Mouse (Mus musculus) granulocyte monocyte progenitor cell, adult 5-6 weeks (primary cell): ENCODE data around the gene Socs7. TPM values are rescaled to one million over a fixed set of nuclear protein-coding genes. Genes with fewer than 3 reads are reported as not detected.

Experiments used
- ATAC-seq: replicated peaks from 2 replicates; pipeline ENCODE4 v1.8.0; 2016; ENCODE audit warnings: mild to moderate bottlenecking, moderate TSS enrichment, inconsistent platforms; ENCODE audit not compliant: poor library complexity, severe bottlenecking
- total RNA-seq, 2 experiments: library from RNA; stranded (forward) in 1 of 2; stranded (reverse) in 1 of 2; fragments of 200-712, 200-1000 nt in 1 of 2; fragments of >200 nt in 1 of 2; fragmentation: Nextera tagmentation in 1 of 2; gene quantifications; 2 replicates each; pipeline ENCODE4 v1.2.3; 2014 to 2017

The Socs7 gene
- total RNA-seq, 2 experiments from 2014 or later, result 5.5 to 9.5 TPM

DNA sequence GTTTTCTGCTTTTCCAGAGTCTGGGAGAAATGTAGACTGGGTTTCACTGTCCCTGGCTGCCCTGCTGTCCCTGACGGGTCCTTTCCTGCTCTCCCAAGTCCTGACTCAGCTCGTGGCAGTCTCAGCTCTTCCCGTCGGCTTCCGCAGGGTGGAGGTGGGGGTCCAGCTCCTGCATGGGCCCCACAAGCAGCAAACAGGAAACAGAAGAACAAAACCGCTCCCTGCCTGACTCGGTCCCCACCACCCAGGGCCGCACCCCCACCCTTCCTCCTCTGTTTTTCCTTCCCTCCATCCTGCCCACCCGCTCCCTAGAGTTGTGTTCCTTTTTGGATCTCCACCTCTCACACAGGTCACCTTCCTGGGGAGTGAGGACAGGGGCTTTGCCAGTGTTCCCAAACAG lies 76.5 kb downstream of the Socs7 start:
- no peak for ATAC-seq

DNA sequence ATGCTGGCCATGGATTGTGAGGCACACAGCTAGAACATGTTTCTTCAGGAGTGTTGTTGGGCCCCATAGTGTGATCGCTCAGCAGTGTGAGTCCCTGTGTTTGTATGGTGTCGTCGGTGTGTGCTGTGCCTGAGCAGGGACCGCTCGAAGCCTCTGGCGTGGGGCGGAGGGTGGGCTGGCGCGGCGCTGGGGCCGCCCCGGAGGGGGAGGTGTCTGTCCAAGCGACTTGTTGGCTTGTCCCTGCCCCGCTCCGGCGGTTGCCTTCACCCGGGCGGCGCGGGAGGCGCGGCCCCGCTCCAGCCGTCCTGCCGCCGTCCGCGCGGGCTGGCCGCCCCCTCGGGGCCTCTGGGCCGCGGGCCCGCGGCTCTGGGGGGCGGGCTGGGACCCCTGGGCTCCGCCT lies 77.6 kb downstream of the Socs7 start:
- peak; percentile 20; the same call in 1 of the 2 replicates for ATAC-seq

DNA sequence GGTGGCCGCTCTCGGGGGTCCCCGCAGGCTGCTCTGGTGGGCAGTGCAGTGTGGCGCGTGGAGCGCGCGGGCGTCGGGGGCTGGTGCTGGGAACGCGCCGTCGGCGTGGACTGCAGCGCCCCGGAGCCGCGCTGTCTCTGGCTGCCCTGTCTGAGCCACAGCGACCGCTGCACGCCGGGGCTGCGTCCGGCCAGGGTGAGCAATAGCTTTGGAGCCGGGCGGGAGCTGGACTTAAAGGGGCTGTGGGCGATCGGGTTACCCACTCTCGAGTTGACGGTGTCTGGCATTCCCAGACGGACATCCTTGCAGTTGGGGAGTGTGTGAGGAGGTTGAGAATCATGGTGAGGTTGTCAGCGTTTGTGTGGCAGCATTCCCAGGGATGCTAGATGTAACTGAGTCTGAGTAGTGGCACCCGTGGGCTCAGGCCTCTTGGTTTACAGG lies 78.1 kb downstream of the Socs7 start:
- ATAC-seq, result no peak

DNA sequence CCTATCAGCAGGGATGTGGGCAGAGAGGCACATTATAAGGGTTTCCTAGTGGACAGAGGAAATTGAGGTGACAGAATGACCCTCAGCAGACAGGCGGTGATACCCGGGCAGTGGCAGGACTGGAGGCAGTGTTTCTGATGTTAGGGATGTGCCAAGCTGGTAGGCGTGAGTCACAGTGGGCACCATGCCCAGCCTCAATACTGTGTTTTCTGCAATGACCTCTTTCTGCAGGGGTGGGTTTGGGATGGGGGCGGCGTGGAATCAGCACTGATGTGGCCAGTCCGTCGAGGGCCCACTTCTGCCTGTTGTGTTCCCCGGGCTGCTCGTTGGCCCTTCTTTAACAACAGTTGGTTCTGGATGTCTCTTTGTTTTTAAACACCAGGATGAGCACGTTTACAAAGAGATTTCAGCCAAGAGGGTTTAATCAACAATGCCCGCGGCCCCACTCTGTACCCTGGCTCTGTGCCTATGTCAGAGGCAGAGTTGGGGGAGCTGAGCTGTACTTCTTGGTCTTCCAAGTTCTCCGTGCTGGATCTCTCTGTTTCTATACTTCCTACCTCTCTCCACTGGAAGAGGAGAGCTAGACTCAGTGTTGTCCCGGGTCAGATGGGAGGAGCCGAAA lies 78.8 kb downstream of the Socs7 start:
- peak; percentile 31 for ATAC-seq

DNA sequence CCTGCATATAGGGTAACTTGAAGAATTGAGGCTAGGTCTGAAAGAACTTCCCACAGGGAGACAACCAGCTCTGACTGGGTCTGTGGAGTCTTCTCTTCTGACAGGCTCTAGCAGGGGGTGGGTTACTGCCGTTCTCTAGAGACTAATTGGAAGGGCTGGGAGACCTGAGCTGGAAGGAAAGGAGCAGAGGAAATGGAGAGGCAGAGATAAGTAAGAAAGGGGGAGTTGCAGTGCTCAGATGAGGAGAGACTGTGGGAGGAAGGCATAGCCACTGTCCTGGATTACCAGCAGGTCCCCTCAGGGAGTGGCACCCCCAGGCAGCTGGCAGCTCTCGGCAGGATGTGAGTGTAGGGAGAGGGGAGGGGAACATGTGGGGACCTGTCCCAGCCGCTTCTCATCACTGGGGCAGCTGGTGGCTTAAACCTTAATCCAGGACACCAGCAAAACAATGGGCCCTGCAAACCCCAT lies 79.3 kb downstream of the Socs7 start:
- no peak for ATAC-seq

DNA sequence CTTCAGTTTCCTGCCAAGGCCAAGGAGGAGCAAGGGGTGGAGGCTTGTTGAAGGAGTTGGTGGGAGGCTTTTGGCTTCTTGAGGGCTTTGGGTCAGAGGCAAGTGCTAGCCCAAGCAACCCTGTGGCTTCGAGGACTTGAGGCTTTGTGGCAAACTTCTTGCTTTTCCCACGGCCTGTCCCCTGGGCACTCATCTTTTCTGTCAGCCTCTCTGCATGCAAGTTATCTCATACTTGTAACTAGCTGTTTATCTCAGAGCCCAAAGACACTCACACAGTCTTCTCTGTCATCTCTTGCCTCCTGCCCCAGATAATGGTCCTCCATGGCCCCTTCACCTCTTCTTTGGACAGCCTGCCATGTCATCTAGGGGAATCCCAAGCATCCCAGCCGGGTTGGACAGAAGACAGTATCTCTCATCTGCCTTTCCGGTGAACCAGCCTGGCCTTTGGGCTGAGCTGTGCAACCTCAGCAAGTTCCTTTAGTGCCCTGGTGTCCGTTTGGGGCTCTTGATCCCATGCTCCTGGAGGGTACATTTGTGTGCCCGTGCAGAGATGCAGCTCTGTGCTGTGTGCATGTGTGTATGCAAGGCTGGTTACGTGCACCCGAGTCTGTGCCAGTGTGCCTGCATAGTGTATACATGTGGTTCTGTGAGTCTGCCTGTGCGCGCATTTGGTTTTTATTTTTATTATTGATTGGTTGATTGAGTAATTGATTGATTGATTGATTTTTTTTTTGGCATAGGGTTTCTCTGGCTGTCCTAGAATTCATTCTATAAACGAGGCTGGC lies 80.7 kb downstream of the Socs7 start:
- no peak for ATAC-seq

DNA sequence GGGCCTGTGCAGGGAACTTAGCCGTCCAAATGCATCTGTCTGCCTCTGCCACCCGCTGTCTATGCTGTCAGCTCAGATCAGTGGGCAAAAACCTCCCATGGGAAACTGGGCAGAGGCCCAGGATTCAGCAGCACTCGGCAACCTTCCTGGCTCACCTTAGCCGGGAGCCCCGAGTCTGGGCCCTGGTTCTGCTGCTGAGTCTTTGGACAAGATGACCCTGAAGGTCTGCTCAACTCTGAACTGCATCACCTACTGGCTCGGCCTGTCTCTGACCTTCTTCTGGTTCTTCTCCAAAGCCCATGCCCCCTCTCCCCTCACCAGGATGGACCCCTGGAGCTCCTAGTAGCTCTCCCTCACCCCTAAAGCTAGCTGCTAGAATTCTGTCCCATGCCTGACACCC lies 83.2 kb downstream of the Socs7 start:
- ATAC-seq, result no peak

DNA sequence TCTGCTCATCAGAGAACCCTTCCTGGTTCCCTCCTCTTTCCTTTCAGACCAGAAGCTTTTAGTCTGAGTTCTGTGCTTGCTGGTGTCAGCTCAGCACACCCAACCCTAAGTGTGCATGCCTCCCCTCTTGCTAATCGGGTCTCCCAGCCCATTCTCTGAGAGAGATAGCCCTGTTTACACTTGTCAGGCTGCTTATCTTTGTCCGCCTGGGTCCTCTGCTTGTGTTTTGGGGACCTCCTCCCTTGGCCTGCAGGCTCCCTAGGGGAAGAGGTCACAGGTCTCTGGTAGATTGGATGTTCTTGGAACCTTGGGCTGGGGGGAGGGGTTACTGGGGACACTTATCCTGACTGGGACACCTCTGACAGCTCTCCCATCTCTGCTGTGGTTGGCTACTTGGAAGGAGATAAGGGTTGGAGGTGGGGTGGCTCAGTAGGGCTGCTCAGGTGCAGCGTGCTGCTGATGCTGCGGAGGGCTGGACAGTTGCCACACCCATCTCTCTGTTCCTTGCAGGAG lies 83.7 kb downstream of the Socs7 start:
- no peak for ATAC-seq

DNA sequence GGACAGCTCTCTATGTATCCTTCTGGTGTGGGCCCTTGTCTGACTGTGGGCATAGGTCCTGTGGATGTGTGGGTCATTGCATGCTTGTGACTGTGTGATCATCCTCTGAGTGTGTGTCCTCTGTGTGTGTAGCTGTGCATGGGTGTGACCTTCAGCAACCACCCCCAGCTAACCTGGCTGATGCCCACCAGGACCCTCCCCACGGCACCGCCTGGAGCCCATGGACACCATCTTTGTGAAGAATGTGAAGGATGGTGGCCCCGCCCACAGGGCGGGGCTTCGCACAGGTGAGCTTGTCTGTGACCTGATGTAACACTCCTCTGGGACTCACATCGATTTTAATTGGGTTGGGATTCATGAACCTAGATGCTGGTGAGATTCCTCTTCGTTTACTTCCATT lies 85.6 kb downstream of the Socs7 start:
- no peak for ATAC-seq

Other genes starting within 250 kb of the Socs7 start
- gene Tbx21, start 247.2 kb upstream of the Socs7 start, total RNA-seq (2014; fragmentation: Nextera tagmentation), result not detected in 2 replicates
- 0.26 TPM in 1 of 2 replicates, not detected in the other for gene Tbx21, start 247.2 kb upstream of the Socs7 start, total RNA-seq (2017)
- gene Tbkbp1, start 211.1 kb upstream of the Socs7 start, total RNA-seq (2014; fragmentation: Nextera tagmentation), result 8.0 and 8.5 TPM in 2 replicates
- 1.1 and 6.6 TPM in 2 replicates for gene Tbkbp1, start 211.1 kb upstream of the Socs7 start, total RNA-seq (2017)
- 165 and 169 TPM in 2 replicates for gene Kpnb1, start 174.7 kb upstream of the Socs7 start, total RNA-seq (2014; fragmentation: Nextera tagmentation)
- gene Kpnb1, start 174.7 kb upstream of the Socs7 start, total RNA-seq (2017), result 300 and 382 TPM in 2 replicates
- 46.9 and 69.3 TPM in 2 replicates for gene Npepps, start 81.9 kb upstream of the Socs7 start, total RNA-seq (2014; fragmentation: Nextera tagmentation)
- 21.6 and 31.3 TPM in 2 replicates for gene Npepps, start 81.9 kb upstream of the Socs7 start, total RNA-seq (2017)
- 26.6 and 36.0 TPM in 2 replicates for gene Mrpl45, start 46.8 kb upstream of the Socs7 start, total RNA-seq (2014; fragmentation: Nextera tagmentation)
- gene Mrpl45, start 46.8 kb upstream of the Socs7 start, total RNA-seq (2017), result 25.7 and 26.6 TPM in 2 replicates
- gene Gpr179, start 10.5 kb upstream of the Socs7 start, total RNA-seq (2014; fragmentation: Nextera tagmentation), result 0.71 TPM in 1 of 2 replicates, not detected in the other
- gene Gpr179, start 10.5 kb upstream of the Socs7 start, total RNA-seq (2017), result 0.10 and 0.17 TPM in 2 replicates
- gene Arhgap23, start 53.0 kb downstream of the Socs7 start, total RNA-seq (2014; fragmentation: Nextera tagmentation), result 9.7 and 13.0 TPM in 2 replicates
- gene Arhgap23, start 53.0 kb downstream of the Socs7 start, total RNA-seq (2017), result 3.4 and 4.0 TPM in 2 replicates
- not detected in 2 replicates for gene 4933428G20Rik, start 137.8 kb downstream of the Socs7 start, total RNA-seq (2014; fragmentation: Nextera tagmentation)
- gene 4933428G20Rik, start 137.8 kb downstream of the Socs7 start, total RNA-seq (2017), result 0.22 TPM in 1 of 2 replicates, not detected in the other
- gene Srcin1, start 213.6 kb downstream of the Socs7 start, total RNA-seq (2014; fragmentation: Nextera tagmentation), result not detected in 2 replicates
- not detected in 2 replicates for gene Srcin1, start 213.6 kb downstream of the Socs7 start, total RNA-seq (2017)